Mouse (Mus musculus) heart, embryonic 14.5 days (tissue): Measurements from ENCODE around the gene Pkig. TPM values are rescaled to one million over a fixed set of nuclear protein-coding genes. Genes with fewer than 3 reads are reported as not detected.

ENCODE experiments used
- ATAC-seq: fragments of 200-750 bp; cut with Nextera tagmentation; 2 replicates; pipeline ENCODE4 v1.8.0; 2017; ENCODE audit warnings: low read depth, moderate TSS enrichment; ENCODE audit not compliant: insufficient number of reproducible peaks, insufficient read depth, low FRiP score
- H3K27ac ChIP-seq, 2 experiments: fragments of 200-500 bp in 1 of 2; fragments of 300-500 bp in 1 of 2; sonication (generic) in 1 of 2; replicated peaks in 1 of 2; 2 replicates each; pipeline ENCODE4 v1.5.1; 2012 to 2014; ENCODE audit warnings: low read depth in 2 of 2, low read length in 2 of 2, control low read depth in 1 of 2, mild to moderate bottlenecking in 1 of 2, mixed read lengths in 1 of 2; ENCODE audit not compliant: control insufficient read depth in 1 of 2, insufficient read depth in 1 of 2
- H3K27me3 ChIP-seq: fragments of 300-500 bp; sonication (generic); 2 replicates; pipeline ENCODE4 v1.6.1; 2014; ENCODE audit warnings: mild to moderate bottlenecking, low read length, control low read depth; ENCODE audit not compliant: control insufficient read depth, insufficient read depth
- H3K36me3 ChIP-seq: fragments of 300-500 bp; sonication (generic); 2 replicates; pipeline ENCODE4 v1.6.1; 2014; ENCODE audit warnings: mild to moderate bottlenecking, control low read depth, low read length, mixed read lengths; ENCODE audit not compliant: control insufficient read depth, insufficient read depth
- H3K4me1 ChIP-seq, 2 experiments: fragments of 200-500 bp in 1 of 2; fragments of 300-500 bp in 1 of 2; sonication (generic) in 1 of 2; 2 replicates each; pipeline ENCODE4 v1.6.1; 2012 to 2014; ENCODE audit warnings: low read length in 2 of 2, control low read depth in 1 of 2, mixed read lengths in 1 of 2; ENCODE audit not compliant: control insufficient read depth in 2 of 2, insufficient read depth in 2 of 2
- H3K4me2 ChIP-seq: fragments of 300-500 bp; sonication (generic); 2 replicates; pipeline ENCODE4 v1.6.1; 2014; ENCODE audit warnings: mild to moderate bottlenecking, low read length
- H3K4me3 ChIP-seq, 2 experiments: fragments of 200-500 bp in 1 of 2; fragments of 300-500 bp in 1 of 2; sonication (generic) in 1 of 2; 2 replicates each; pipeline ENCODE4 v1.5.1; 2012 to 2014; ENCODE audit warnings: low read length in 2 of 2, mild to moderate bottlenecking in 2 of 2, control low read depth in 1 of 2, low read depth in 1 of 2, moderate library complexity in 1 of 2; ENCODE audit not compliant: control insufficient read depth in 1 of 2, insufficient read depth in 1 of 2
- H3K9ac ChIP-seq: fragments of 300-500 bp; sonication (generic); 2 replicates; pipeline ENCODE4 v1.6.1; 2014; ENCODE audit warnings: mild to moderate bottlenecking, low read length
- H3K9me3 ChIP-seq: fragments of 300-500 bp; sonication (generic); 2 replicates; pipeline ENCODE4 v1.6.1; 2016; ENCODE audit warnings: low read length, control low read depth; ENCODE audit not compliant: control insufficient read depth
- WGBS: fragments of 180-500 bp; shearing (Covaris S2); extraction: QIAGEN DNeasy Blood & Tissue Kit; methylation state at CpG from one replicate; pipeline ENCODE4 v1.1.7; 2014; 5-methylcytosine and 5-hydroxymethylcytosine counted together
- polyA plus RNA-seq: library from polyadenylated mRNA; unstranded; fragments of >200 nt; fragmentation: Nextera tagmentation; extraction: Ambion mirVana; gene quantifications from 2 replicates; pipeline ENCODE4 v1.2.1, GENCODE M21; 2014

Pkig gene
- polyA plus RNA-seq, 1 experiment from 2014 or later: 324 TPM

DNA sequence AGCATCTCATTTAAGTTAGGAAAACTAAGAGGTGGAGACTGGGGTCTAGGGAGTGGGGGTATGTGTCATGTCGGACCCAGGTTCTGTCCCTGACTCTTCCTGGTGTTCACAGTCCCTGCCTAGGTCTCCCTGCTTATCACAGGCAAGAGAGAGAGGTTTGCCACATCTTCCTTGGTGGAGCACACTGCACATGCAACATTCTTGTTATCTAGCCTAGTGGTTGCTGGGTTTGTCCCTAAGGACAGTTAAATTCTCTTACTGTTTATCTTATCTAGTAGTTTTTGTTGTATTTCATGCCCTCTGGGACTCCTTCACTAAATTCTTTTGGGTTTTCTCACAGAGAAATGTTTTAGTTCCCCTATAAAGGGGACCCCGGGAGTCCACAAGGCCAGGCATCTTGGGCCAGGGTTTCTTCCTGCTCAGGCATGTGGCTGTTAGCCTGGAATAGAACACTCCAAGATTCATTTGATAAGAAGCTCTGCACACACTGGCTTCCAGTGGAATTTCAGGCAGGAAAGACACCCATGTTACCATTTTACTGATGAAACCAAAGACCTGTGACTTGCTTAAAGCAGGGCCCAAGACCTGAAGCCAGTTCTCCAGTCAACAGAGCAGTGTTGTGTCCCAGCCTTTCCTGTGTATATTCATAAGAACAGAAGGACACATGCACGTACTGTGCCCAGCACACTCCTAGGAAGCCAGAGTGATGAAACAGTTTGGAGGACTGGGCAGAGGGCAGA is 34.9 kb downstream of the Pkig start:
- WGBS: 25% methylated on average over 3 of the region's 3 CpGs
- Histone ChIP-seq H3K9me3 (no peaks in the 10 kb centered on the region), H3K27ac (peak overlapping the region; percentile 83 to 90), H3K4me3 (no peak overlapping the region), H3K27me3 (no peaks in the 10 kb centered on the region), H3K4me1 (peaks cover 58 to 85% of the 10 kb centered on the region in 2 experiments), H3K9ac (peak overlapping the region; percentile 18; the same call in 1 of the 2 replicates), H3K36me3 (no peaks in the 10 kb centered on the region), H3K4me2 (peak overlapping the region; percentile 40)
- no peak for ATAC-seq

DNA sequence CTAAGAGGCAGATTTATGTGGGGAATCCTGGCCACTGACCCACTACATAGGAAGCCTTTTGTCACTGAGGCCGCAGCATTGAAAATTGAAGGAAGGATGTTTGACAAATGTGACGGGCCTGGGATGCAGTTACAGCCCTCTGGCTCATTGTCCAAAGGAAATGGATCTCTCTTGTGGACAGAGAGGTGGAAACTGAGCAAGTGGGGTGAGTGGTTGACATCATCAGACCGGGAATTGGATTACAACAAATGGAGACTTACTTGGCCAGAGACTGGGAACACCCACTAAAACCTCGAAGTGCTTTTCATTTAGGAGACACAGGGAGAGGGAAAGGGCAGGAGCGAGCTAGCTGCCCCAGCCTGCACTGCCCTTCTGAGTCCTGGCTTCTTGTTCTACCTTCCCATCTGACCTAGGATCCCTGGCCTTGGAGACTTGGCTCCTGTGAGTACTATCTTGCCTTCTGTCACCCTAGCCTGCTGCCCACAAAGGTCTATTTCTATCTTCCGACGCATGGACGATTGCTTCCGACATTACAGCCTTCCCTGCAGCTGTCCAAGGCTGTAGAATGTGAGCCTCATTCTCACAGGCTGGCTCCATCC is 35.6 kb downstream of the Pkig start:
- Histone ChIP-seq H3K36me3 (no peaks in the 10 kb centered on the region), H3K27me3 (no peaks in the 10 kb centered on the region), H3K4me3 (peak overlapping the region; percentile 7 to 15; a peak in 2 of 4 replicates), H3K27ac (peak overlapping the region; percentile 83 to 90), H3K9me3 (no peaks in the 10 kb centered on the region), H3K4me2 (peak overlapping the region; percentile 40), H3K9ac (peak overlapping the region; percentile 60), H3K4me1 (peaks cover 57 to 86% of the 10 kb centered on the region in 2 experiments)
- WGBS: 26% methylated on average over 9 of the region's 9 CpGs
- ATAC-seq: no peak

DNA sequence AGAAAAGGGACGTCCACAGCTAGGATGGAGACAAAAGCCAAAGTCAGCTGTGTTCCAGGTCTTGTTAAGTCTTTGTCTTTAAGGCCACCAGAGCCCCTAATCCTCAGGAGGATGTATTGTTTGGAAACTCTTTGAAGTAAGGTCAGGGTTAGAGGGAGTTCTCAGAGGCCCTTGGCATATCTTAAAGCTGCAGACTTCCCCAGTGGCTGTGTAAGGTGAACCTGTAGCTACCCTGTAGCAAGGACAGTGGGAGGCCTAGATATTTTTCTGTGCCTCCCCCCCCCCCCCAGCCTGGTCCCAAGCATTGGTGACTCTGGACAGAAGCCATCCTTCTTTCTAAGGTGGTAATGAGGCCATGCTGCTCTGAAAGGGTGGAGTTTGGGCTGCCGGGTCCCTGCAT is 38.6 kb downstream of the Pkig start:
- no peaks in the 10 kb centered on the region for H3K9me3 ChIP-seq
- ATAC-seq: no peak
- WGBS: 29% methylated on average over 2 of the region's 2 CpGs
- H3K4me1 ChIP-seq: peaks cover 47 to 77% of the 10 kb centered on the region in 2 experiments
- no peak overlapping the region for H3K4me2 ChIP-seq
- H3K27ac ChIP-seq: peak overlapping the region; percentile 25 to 90
- H3K36me3 ChIP-seq: no peaks in the 10 kb centered on the region
- no peak overlapping the region for H3K9ac ChIP-seq
- H3K27me3 ChIP-seq: no peaks in the 10 kb centered on the region
- H3K4me3 ChIP-seq: no peak overlapping the region

DNA sequence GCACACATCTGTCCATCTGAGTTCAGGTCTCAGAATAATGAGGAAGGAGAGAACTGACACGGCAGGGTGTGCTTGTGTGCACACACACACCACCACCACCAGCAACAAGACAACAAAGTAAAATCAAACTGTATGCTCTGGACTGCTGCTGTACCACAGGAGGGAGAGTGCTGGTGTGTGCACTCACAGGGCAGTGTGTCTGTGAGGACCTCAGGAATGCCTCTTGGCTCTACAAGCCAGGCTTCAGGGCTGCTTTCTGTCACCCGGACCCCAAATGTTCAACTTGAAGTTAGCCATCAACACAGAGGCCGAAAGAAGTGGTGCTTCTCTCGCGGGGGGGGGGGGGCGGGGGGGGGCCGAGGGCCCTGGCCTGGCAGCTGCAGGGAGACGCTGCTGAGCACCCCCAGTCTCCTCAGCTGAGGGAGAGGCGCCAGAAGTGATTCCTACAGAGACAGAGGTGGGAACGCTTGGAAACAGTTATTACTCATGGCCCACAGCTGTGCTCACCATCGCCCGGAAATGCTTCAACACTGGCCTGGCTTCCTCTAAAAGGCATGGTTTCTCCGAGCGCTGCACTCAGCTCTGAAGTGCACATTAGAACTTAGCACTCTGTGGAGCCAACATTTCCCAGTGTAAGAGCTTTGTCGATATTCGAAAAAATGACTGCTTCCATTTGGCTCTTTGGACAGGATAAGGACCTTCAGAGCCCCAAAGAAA is 39.7 kb downstream of the Pkig start:
- H3K4me2 ChIP-seq: peak overlapping the region; percentile 25
- H3K9ac ChIP-seq: peak overlapping the region; percentile 53; the same call in 1 of the 2 replicates
- H3K36me3 ChIP-seq: no peaks in the 10 kb centered on the region
- H3K4me1 ChIP-seq: peaks cover 48 to 76% of the 10 kb centered on the region in 2 experiments
- no peaks in the 10 kb centered on the region for H3K27me3 ChIP-seq
- no peaks in the 10 kb centered on the region for H3K9me3 ChIP-seq
- no peak overlapping the region for H3K4me3 ChIP-seq
- peak; percentile 36; the same call in 1 of the 2 replicates for ATAC-seq
- H3K27ac ChIP-seq: peak overlapping the region; percentile 69 to 90
- 29% methylated on average over 11 of the region's 16 CpGs for WGBS

DNA sequence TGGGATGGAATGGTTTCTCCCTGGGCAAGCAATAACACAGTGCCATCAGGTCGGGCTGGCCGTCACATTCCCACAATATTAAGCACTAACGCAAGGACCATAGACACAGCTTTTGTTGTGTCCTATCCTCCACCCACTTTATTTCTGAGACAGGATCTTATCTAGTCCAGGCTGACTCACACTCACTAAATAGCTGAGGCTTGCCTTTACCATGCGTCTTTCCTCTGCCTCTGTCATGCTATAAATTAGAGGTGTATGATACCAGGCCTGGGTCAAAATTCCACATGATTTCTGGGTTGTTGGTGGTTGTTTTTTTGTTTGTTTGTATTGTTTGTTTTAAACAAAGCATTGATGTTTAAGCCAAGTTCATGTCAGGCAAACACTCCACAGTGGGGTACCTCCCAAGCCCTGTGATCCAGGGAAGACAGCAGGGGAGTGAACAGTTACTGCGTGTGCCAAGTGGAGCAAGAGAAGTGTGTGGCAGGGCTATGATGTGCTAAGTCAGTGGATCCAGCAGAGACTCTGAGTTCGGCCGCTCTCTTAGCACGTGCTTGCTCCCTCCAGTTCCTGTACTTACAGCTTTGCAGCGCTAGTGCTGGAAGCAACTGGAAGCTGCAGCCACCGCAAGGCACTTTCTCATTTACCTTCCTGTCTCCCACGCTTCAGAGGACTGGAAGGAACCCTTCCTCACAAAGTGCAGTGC is 41.0 kb downstream of the Pkig start:
- no peaks in the 10 kb centered on the region for H3K9me3 ChIP-seq
- 0 out of 2 replicates have a peak overlapping the region, but pooled peaks have one; percentile 1 for H3K9ac ChIP-seq
- ATAC-seq: no peak
- H3K36me3 ChIP-seq: peaks cover 8% of the 10 kb centered on the region
- no peak overlapping the region for H3K4me3 ChIP-seq
- H3K27me3 ChIP-seq: no peaks in the 10 kb centered on the region
- H3K27ac ChIP-seq: 0 out of 4 replicates have a peak overlapping the region, but pooled peaks of 1 of the 2 experiments have one; percentile 4
- 62% methylated on average over 11 of the region's 11 CpGs for WGBS
- peaks cover 37 to 74% of the 10 kb centered on the region in 2 experiments for H3K4me1 ChIP-seq
- H3K4me2 ChIP-seq: no peak overlapping the region

DNA sequence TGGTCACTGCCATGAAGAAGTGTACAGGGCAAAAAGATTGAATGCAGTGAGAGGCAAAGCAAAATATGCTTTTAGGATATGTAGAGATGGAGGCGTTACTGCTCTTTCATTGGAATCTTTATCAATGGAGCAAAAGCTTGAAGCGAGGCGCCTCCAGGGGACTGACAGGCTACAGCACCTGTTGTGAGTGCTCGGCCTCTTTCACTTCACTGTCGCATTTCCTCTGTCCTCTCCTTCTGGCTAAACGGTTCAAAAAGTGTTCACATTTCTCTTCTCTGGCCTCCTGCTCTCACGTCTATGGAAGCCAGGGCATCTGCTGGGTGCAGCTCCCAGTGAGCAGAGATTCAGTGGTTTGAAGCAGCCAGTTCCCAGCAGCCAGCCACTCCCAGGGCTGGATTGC is 44.2 kb downstream of the Pkig start:
- Histone ChIP-seq H3K4me2 (no peak overlapping the region), H3K36me3 (peaks cover 25% of the 10 kb centered on the region), H3K9ac (peak overlapping the region; percentile 62), H3K27ac (peak overlapping the region; percentile 17 to 67), H3K27me3 (no peaks in the 10 kb centered on the region), H3K9me3 (no peaks in the 10 kb centered on the region), H3K4me3 (no peak overlapping the region), H3K4me1 (peaks cover 34 to 57% of the 10 kb centered on the region in 2 experiments)
- WGBS: 56% methylated on average over 7 of the region's 7 CpGs
- no peak for ATAC-seq

DNA sequence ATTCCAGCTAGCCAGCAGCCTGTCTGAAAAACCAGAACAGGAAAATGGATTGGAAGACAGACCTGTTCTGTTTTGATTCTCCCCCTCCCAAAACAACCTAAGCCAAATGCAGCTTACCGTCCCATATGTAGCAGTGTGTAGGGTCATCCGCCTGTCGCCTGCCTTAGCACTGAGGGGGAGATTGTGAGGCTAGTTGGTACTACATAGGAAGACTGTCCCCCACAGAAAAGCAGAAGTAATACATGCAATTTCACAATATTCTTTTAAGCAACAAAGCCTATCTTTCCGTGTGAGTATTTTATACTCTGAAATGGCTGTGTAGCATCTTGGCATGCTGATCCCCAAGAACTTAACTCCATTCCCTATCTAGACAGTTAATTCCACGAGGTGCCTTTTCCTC is 44.7 kb downstream of the Pkig start:
- Histone ChIP-seq H3K4me1 (peaks cover 29 to 55% of the 10 kb centered on the region in 2 experiments), H3K9me3 (no peaks in the 10 kb centered on the region), H3K9ac (peak overlapping the region; percentile 62; the same call in 1 of the 2 replicates), H3K4me2 (no peak overlapping the region), H3K27me3 (no peaks in the 10 kb centered on the region), H3K27ac (peak overlapping the region in 1 of 2 experiments; percentile 67; a peak in 3 of 4 replicates), H3K4me3 (no peak overlapping the region), H3K36me3 (peaks cover 27% of the 10 kb centered on the region)
- ATAC-seq: no peak
- 67% methylated on average over 5 of the region's 5 CpGs for WGBS
